8 mouse cellular contexts compared by ENCODE assay signal in genomic region chr15:62252078-62252833, GRCm38 (mm10).
A peak's percentile ranks its signal among the peaks of the same experiment; 100 is the strongest.
DNase-seq lines count a peak whose midpoint lies in the region; ATAC-seq and TF ChIP-seq lines count a peak whose summit lies in the region.
"Not testable (repeated sequence)": the region's sequence is repeated elsewhere in the genome, so short reads cannot be mapped to it uniquely, and the experiment has no call there.

No protein-coding gene starts in this region.

- TF ChIP-seq RAD21 in MEL (IDR thresholded peaks at IDR 0.05; ENCODE audit: low read depth, low read length), result not testable (repeated sequence)

- WGBS in embryonic facial prominence, embryonic 14.5 days, result 90% methylated on average over 2 of the region's 2 CpGs

- not testable (repeated sequence) for TF ChIP-seq EP300 in MEL (IDR thresholded peaks at IDR 0.05; ENCODE audit: low read depth in 1 of 2, low read length in 2 of 2)

- not testable (repeated sequence) for H3K27ac ChIP-seq in MEL (ENCODE audit: control insufficient read depth, low read depth, low read length); embryonic facial prominence, embryonic 14.5 days (replicated peaks; ENCODE audit: low read depth, low read length)

- TF ChIP-seq CTCF in MEL (IDR thresholded peaks at IDR 0.05 in 2 of 3, conservative IDR thresholded peaks at IDR 0.05 in 1 of 3; ENCODE audit: control insufficient read depth in 1 of 3, insufficient read depth in 1 of 3, low read depth in 2 of 3, low read length in 3 of 3, poor library complexity in 1 of 3, severe bottlenecking in 1 of 3), result not testable (repeated sequence)

- H3K9ac ChIP-seq in MEL (ENCODE audit: control insufficient read depth, low read depth, low read length, poor library complexity, severe bottlenecking); embryonic facial prominence, embryonic 14.5 days (ENCODE audit: low read depth, low read length): not testable (repeated sequence)

- DNase-seq in 416B (ENCODE audit: low read depth), result peak; percentile 89
- DNase-seq in MEL (ENCODE audit: low read depth, low spot score), result peak; percentile 64
- peak; percentile 28 for DNase-seq in ZHBTc4 (ENCODE audit: low read depth, low spot score)
- peak; percentile 20 for DNase-seq in embryonic facial prominence, embryonic 14.5 days (ENCODE audit: low spot score)
- DNase-seq in heart, adult 11 months, result peak; percentile 65
- peak; percentile 10 for DNase-seq in layer of hippocampus, adult 9-11 months
- DNase-seq in lung, postnatal 36 days, result peak; percentile 17

- not testable (repeated sequence) for H3K4me2 ChIP-seq in embryonic facial prominence, embryonic 14.5 days (ENCODE audit: low read depth, low read length)

- H3K79me2 ChIP-seq in MEL (ENCODE audit: control insufficient read depth, insufficient read depth, low read length, poor library complexity), result not testable (repeated sequence)

- H3K4me3 ChIP-seq in MEL (ENCODE audit: control insufficient read depth in 1 of 2, insufficient read depth in 1 of 2, low read depth in 2 of 2, low read length in 2 of 2); embryonic facial prominence, embryonic 14.5 days (ENCODE audit: low read depth, low read length): not testable (repeated sequence)

- peak; percentile 75; the same call in 1 of the 2 replicates for ATAC-seq in embryonic facial prominence, embryonic 14.5 days (ENCODE audit: low read depth)
- peak; percentile 68; the same call in 1 of the 2 replicates for ATAC-seq in neutrophil, adult 5-6 weeks (ENCODE audit: extremely low read depth, insufficient number of reproducible peaks, low FRiP score, poor library complexity, severe bottlenecking)

- H3K27me3 ChIP-seq in MEL (ENCODE audit: control insufficient read depth in 1 of 2, insufficient read depth in 2 of 2, low read length in 2 of 2); embryonic facial prominence, embryonic 14.5 days (replicated peaks; ENCODE audit: control insufficient read depth, insufficient read depth, low read length): not testable (repeated sequence)

- not testable (repeated sequence) for H3K9me3 ChIP-seq in MEL (replicated peaks; ENCODE audit: insufficient read depth, low read length); embryonic facial prominence, embryonic 14.5 days (ENCODE audit: control insufficient read depth, low read length)

- peaks cover 11 to 45% of the 10 kb centered on the region in 2 experiments for H3K36me3 ChIP-seq in MEL (ENCODE audit: control insufficient read depth in 1 of 2, insufficient read depth in 2 of 2, low read length in 2 of 2)
- not testable (repeated sequence) for H3K36me3 ChIP-seq in embryonic facial prominence, embryonic 14.5 days (ENCODE audit: control insufficient read depth, insufficient read depth, low read length)

- not testable (repeated sequence) for H3K4me1 ChIP-seq in MEL (ENCODE audit: control insufficient read depth in 1 of 2, insufficient read depth in 2 of 2, low read length in 2 of 2); embryonic facial prominence, embryonic 14.5 days (ENCODE audit: control insufficient read depth, insufficient read depth, low read length)

- not testable (repeated sequence) for TF ChIP-seq POLR2A in MEL (IDR thresholded peaks at IDR 0.05; ENCODE audit: control insufficient read depth in 1 of 2, insufficient read depth in 1 of 2, low read depth in 1 of 2, low read length in 2 of 2, poor library complexity in 1 of 2)

TF ChIP-seq in MEL, 35 proteins besides CTCF, POLR2A, EP300 and RAD21:
- TF ChIP-seq POLR2AphosphoS2 (IDR thresholded peaks at IDR 0.05; ENCODE audit: low read length), result peak; percentile 83
- 0 out of 2 replicates have a peak, but pooled peaks have one; percentile 36 for TF ChIP-seq POLR2AphosphoS5 (IDR thresholded peaks at IDR 0.05; ENCODE audit: borderline replicate concordance, low read depth, low read length)
- TF ChIP-seq ZMIZ1 (IDR thresholded peaks at IDR 0.05; ENCODE audit: low read depth, low read length), result 0 out of 2 replicates have a peak, but pooled peaks have one; percentile 17
- TF ChIP-seq ZNF384 (IDR thresholded peaks at IDR 0.05; ENCODE audit: low read depth, low read length), result peak; percentile 88

Comparison
In these comparisons a context has a peak if more than half of its experiments do, and no peak if none do; other contexts are left out.
1. DNase-seq: peak in every context shown above with its lines; median percentile 89 in 416B; 65 in heart, adult 11 months; 64 in MEL; 28 in ZHBTc4; 20 in embryonic facial prominence, embryonic 14.5 days; 17 in lung, postnatal 36 days; 10 in layer of hippocampus, adult 9-11 months.